Mouse (Mus musculus) kidney, adult 9 months (tissue): ENCODE measurements at regions not wholly inside any gene's neighbourhood (a gene's known extent, or its start where the extent isn't known, plus 50 kb on each side); places are given as distances from the start of the nearest gene placed in this dataset.
A peak's percentile ranks its signal among the peaks of the same experiment; 100 is the strongest.
"Not testable (repeated sequence)": the region's sequence is repeated elsewhere in the genome, so short reads cannot be mapped to it uniquely, and the experiment has no call there.

Source experiments
- DNase-seq: peaks from one replicate; pipeline ENCODE4 v3.0.0; 2022

- DNase-seq: no peak
These were observed 196.9 kb downstream of the Fam198b start for GRCm38 (mm10) chr3:80081210-80081609.

- DNase-seq: no peak
These were observed 198.6 kb downstream of the Fam198b start for GRCm38 (mm10) chr3:80082780-80083519.

GRCm38 (mm10) chr3:80084168-80084567, 199.8 kb downstream of the Fam198b start:
- no peak for DNase-seq

- peak; percentile 33 for DNase-seq
These were observed 215.3 kb downstream of the Fam198b start for GRCm38 (mm10) chr3:80099625-80100024.

- DNase-seq: no peak
These were observed 235.9 kb downstream of the Fam198b start for GRCm38 (mm10) chr3:80120177-80120736.

- no peak for DNase-seq
These were observed 239.3 kb downstream of the Fam198b start for GRCm38 (mm10) chr3:80123666-80124065.

- DNase-seq: no peak
These were observed 240.3 kb downstream of the Fam198b start for GRCm38 (mm10) chr3:80124621-80125020.

- no peak for DNase-seq
These were observed 257.4 kb downstream of the Fam198b start for GRCm38 (mm10) chr3:80141697-80142096.

- no peak for DNase-seq
These were observed 276.1 kb downstream of the Fam198b start for GRCm38 (mm10) chr3:80160473-80160872.

GRCm38 (mm10) chr3:80181749-80182148, 297.4 kb downstream of the Fam198b start:
- DNase-seq: no peak

- not testable (repeated sequence) for DNase-seq
These were observed 297.8 kb downstream of the Fam198b start for GRCm38 (mm10) chr3:80182161-80182560.

- no peak for DNase-seq
These were observed 303.1 kb downstream of the Fam198b start for GRCm38 (mm10) chr3:80187406-80187805.

GRCm38 (mm10) chr3:80200904-80201303, 316.6 kb downstream of the Fam198b start:
- DNase-seq: no peak

- DNase-seq: no peak
These were observed 320.5 kb downstream of the Fam198b start for GRCm38 (mm10) chr3:80204821-80205220.

- DNase-seq: no peak
These were observed 321.0 kb downstream of the Fam198b start for GRCm38 (mm10) chr3:80205351-80205750.

GRCm38 (mm10) chr3:80207022-80207421, 322.7 kb downstream of the Fam198b start:
- DNase-seq: no peak

GRCm38 (mm10) chr3:80208028-80208427, 323.7 kb downstream of the Fam198b start:
- no peak for DNase-seq

- no peak for DNase-seq
These were observed 325.3 kb downstream of the Fam198b start for GRCm38 (mm10) chr3:80209596-80209995.

GRCm38 (mm10) chr3:80211323-80212109, 327.2 kb downstream of the Fam198b start:
- no peak for DNase-seq

GRCm38 (mm10) chr3:80248611-80249010, 364.3 kb downstream of the Fam198b start:
- no peak for DNase-seq

GRCm38 (mm10) chr3:80249974-80250373, 365.6 kb downstream of the Fam198b start:
- no peak for DNase-seq

GRCm38 (mm10) chr3:80255304-80255703, 371.0 kb downstream of the Fam198b start:
- DNase-seq: no peak

- DNase-seq: no peak
These were observed 372.1 kb downstream of the Fam198b start for GRCm38 (mm10) chr3:80256383-80256782.

GRCm38 (mm10) chr3:80263095-80263494, 378.8 kb downstream of the Fam198b start:
- no peak for DNase-seq
